Mouse (Mus musculus) bone marrow macrophage, adult 2 months (primary cell): ENCODE results near the gene Mmachc.

Source experiments
- CTCF ChIP-seq: IDR thresholded peaks from 2 replicates; pipeline ENCODE4 v1.5.1; 2012; ENCODE audit warnings: low read depth, mild to moderate bottlenecking, low read length, moderate library complexity
- POLR2A ChIP-seq: IDR thresholded peaks from 2 replicates; pipeline ENCODE4 v1.6.1; 2012; ENCODE audit warnings: mild to moderate bottlenecking, low read depth, low read length, borderline replicate concordance

DNA sequence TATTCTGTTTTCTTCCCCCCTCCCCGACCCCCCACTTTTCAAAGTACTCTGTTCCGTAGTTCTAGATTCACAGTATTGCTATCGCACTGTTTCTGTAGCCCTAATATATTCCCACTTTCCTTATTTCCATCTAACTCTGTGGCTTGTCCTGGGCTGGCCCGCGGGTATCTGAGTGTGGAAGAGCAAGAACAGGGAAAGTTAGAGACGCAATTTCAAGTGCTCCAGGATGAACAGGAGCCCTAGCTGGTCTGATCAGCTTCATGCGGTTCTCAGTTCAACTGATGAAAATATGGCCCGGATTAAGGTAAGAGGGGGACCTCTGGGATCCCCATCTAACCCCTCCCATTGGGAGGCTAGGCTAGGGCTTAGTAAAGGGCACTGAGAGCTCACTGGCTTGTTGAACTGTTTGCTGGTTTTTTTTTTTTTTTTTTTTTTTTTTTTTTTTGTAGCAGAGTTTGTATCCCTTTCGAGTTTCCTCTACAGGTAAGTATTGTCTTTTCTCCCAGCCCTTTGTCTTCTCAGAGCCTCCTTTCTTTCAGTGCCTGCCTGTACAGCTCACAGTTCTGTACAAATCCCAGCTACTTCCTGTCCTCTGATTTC lies 685 bp upstream of the Mmachc start:
- TF ChIP-seq CTCF, result no peak
- TF ChIP-seq POLR2A, result no peak
